Mouse (Mus musculus) myocyte (in vitro differentiated cells): ENCODE data around the gene Cdc42ep1.

Experiments used
- E2F4 ChIP-seq: IDR thresholded peaks from one replicate; pipeline ENCODE4 v1.6.1; 2011; ENCODE audit warnings: mild to moderate bottlenecking, control low read depth, moderate library complexity; ENCODE audit not compliant: insufficient read depth
- POLR2A ChIP-seq: IDR thresholded peaks from one replicate; pipeline ENCODE4 v1.6.1; 2011; ENCODE audit warnings: low read depth, mild to moderate bottlenecking, control low read depth, moderate library complexity; ENCODE audit not compliant: insufficient read length
- SRF ChIP-seq: IDR thresholded peaks from one replicate; pipeline ENCODE4 v1.6.1; 2011; ENCODE audit warnings: low read depth; ENCODE audit not compliant: control insufficient read depth, insufficient read length
- TCF3 ChIP-seq: IDR thresholded peaks from one replicate; pipeline ENCODE4 v1.6.1; 2011; ENCODE audit warnings: low read depth, control low read depth; ENCODE audit not compliant: insufficient read length

- TF ChIP-seq POLR2A, result no peak
- TF ChIP-seq TCF3, result no peak
- TF ChIP-seq E2F4, result no peak
- no peak for TF ChIP-seq SRF
Observed at GRCm38 (mm10) chr15:78841161-78841790, 1.1 kb upstream of the Cdc42ep1 start.
